Comparison of ENCODE assay signal across 26 mouse cellular contexts in the genomic region with DNA sequence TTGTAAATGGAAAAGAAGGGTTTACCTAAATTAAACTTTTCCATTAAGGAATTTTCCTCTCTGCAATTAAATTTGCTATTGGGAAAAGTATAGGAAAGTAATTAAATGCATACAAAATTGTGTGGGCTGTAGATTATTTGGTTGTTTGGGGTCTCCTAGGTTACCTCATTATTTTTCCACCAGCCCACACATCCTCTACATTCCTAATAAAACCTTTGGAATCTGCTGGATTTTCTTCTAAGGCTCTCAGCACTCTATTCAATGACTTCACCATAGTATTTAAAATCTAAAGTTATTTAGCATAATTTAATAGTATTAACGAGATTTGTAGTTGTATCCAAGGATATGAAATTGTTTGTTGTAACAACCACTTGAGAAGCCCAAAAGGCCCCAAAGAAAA.
"Had no signal": no experiment of that assay in that cellular context is flagged by ENCODE, and none has a peak within 500 bp of the region (broad histone marks: within the 10 kb centered on the region; RNA-seq: fewer than 3 reads in every experiment).

No protein-coding gene starts in this region.

- H3K4me2 ChIP-seq: heart, embryonic 12.5 days; hindbrain, embryonic 14.5 days; intestine, embryonic 15.5 days; limb, embryonic 13.5 days; liver, embryonic 11.5 days; liver, embryonic 13.5 days; liver, embryonic 15.5 days had no signal

- H3K27me3 ChIP-seq: heart, embryonic 12.5 days; hindbrain, embryonic 12.5 days; intestine, embryonic 15.5 days; limb, embryonic 13.5 days; liver, embryonic 13.5 days; liver, embryonic 15.5 days had no signal

- ATAC-seq: inflammation-experienced regulatory T-cells, adult 6 months; intestine, embryonic 15.5 days; intestine, postnatal 0 days had no signal

- H3K9me3 ChIP-seq: heart, embryonic 10.5 days; heart, embryonic 12.5 days; hindbrain, embryonic 10.5 days; hindbrain, embryonic 12.5 days; intestine, embryonic 15.5 days; limb, embryonic 13.5 days; liver, embryonic 13.5 days; liver, embryonic 15.5 days had no signal

- DNase-seq: gastrocnemius, adult 2 months; gastrocnemius, postnatal 10 days; gastrocnemius, postnatal 25 days; heart, adult 18-20 months; heart, postnatal 10 days; heart, postnatal 4 days; kidney, adult 18-20 months; kidney, adult 8-10 months; kidney, postnatal 10 days; kidney, postnatal 25 days; kidney, postnatal 4 days; liver; liver, embryonic 13.5 days had no signal

- H3K4me1 ChIP-seq: intestine, embryonic 15.5 days; liver, embryonic 13.5 days; liver, embryonic 15.5 days had no signal

- H3K36me3 ChIP-seq: heart, embryonic 10.5 days; heart, embryonic 12.5 days; hindbrain, embryonic 10.5 days; hindbrain, embryonic 12.5 days; intestine, embryonic 15.5 days; liver, embryonic 13.5 days; liver, embryonic 15.5 days had no signal

- H3K27ac ChIP-seq: gastrocnemius, adult 2 months; heart, embryonic 10.5 days; hindbrain, embryonic 10.5 days; hindbrain, embryonic 12.5 days; hindbrain, embryonic 14.5 days; intestine, embryonic 15.5 days; left cerebral cortex, adult 2 months; liver, embryonic 13.5 days; liver, embryonic 15.5 days had no signal

- H3K4me3 ChIP-seq: gastrocnemius, adult 2 months; heart, embryonic 10.5 days; heart, embryonic 12.5 days; hindbrain, embryonic 10.5 days; hindbrain, embryonic 12.5 days; intestine, embryonic 15.5 days; layer of hippocampus, adult 2 months; left cerebral cortex, adult 2 months; limb, embryonic 13.5 days; liver, embryonic 13.5 days; liver, embryonic 15.5 days had no signal

- H3K9ac ChIP-seq: heart, embryonic 12.5 days; hindbrain, embryonic 12.5 days; hindbrain, embryonic 14.5 days; intestine, embryonic 15.5 days; limb, embryonic 13.5 days; liver, embryonic 13.5 days; liver, embryonic 15.5 days had no signal
